Mouse (Mus musculus) kidney, adult 2 months (tissue): ENCODE measurements around the gene Zfp618.

Source experiments
- CTCF ChIP-seq: fragments of 200-500 bp; conservative IDR thresholded peaks from 2 replicates; pipeline ENCODE4 v1.5.1; 2011; ENCODE audit warnings: low read depth, mild to moderate bottlenecking, control low read depth, low read length, moderate library complexity, mixed read lengths; ENCODE audit not compliant: insufficient read depth, insufficient read length
- POLR2A ChIP-seq: fragments of 200-500 bp; IDR thresholded peaks from one replicate; pipeline ENCODE4 v1.6.1; 2011; ENCODE audit warnings: low read depth, low read length, control low read depth

GRCm38 (mm10) chr4:63066796-63067195 lies 101.4 kb downstream of the Zfp618 start:
- TF ChIP-seq POLR2A: no peak
- TF ChIP-seq CTCF: no peak
